10 mouse cellular contexts compared by ENCODE assay signal in the genomic region with DNA sequence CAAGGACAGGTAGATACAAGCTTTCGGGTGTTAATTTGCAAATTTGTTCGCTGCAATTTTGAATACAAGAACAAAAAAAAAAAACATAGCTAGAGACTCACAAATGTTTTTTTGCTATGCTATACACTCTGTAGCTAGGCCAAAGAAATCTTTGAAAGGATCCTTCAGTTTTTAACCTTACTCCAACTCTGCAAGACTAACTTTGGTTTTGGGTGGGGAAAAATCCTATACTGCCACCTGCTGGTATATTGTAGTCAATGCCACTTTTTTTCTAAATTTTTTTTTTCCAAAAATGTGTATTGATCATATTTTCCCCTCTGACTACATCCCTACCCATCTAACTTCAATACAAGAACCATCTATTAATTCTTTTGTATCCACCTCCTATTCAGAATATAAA.
DNase-seq lines count a peak whose midpoint lies in the region; ATAC-seq and TF ChIP-seq lines count a peak whose summit lies in the region.
"Had no signal": no experiment of that assay in that cellular context is flagged by ENCODE, and none has a peak within 500 bp of the region (broad histone marks: within the 10 kb centered on the region; RNA-seq: fewer than 3 reads in every experiment).

No protein-coding gene starts in this region.

- H3K9me3 ChIP-seq in liver, embryonic 14.5 days (ENCODE audit: control insufficient read depth, low read length): no peaks in the 10 kb centered on the region
- H3K9me3 ChIP-seq: kidney, embryonic 15.5 days; liver, embryonic 13.5 days had no signal

- 63% methylated on average over 2 of the region's 2 CpGs for WGBS in liver, embryonic 14.5 days (ENCODE audit: insufficient replicate concordance)

- peak; percentile 46 for DNase-seq in embryo, embryonic 10.5 days (ENCODE audit: low spot score)
- no peak for DNase-seq in embryo, embryonic 10 days (ENCODE audit: low spot score)
- DNase-seq in liver, embryonic 14.5 days (ENCODE audit: low read depth in 3 of 3, low spot score in 3 of 3): no peak
- no peak for DNase-seq in liver
- DNase-seq in Muller cell, postnatal 12 days (ENCODE audit: inconsistent ontology term): peak; percentile 9
- DNase-seq in induced T-regulatory cell, adult 2 months (ENCODE audit: low read depth): peak; percentile 56
- DNase-seq in left cerebral cortex, postnatal 36 days (ENCODE audit: low spot score in 2 of 2): no peak
- DNase-seq in kidney, postnatal 10 days: no peak
- DNase-seq: liver, embryonic 13.5 days had no signal

- H3K9ac ChIP-seq in liver, embryonic 14.5 days (replicated peaks): no peak overlapping the region
- H3K9ac ChIP-seq: kidney, embryonic 15.5 days; liver, embryonic 13.5 days had no signal

- no peaks in the 10 kb centered on the region for H3K36me3 ChIP-seq in liver, embryonic 14.5 days (replicated peaks; ENCODE audit: control insufficient read depth, insufficient read depth, low read depth)
- H3K36me3 ChIP-seq: kidney, embryonic 15.5 days; liver, embryonic 13.5 days had no signal

- H3K4me3 ChIP-seq in liver, embryonic 14.5 days (ENCODE audit: insufficient read depth in 1 of 2, low read depth in 2 of 2, low read length in 2 of 2): no peak overlapping the region
- H3K4me3 ChIP-seq: kidney, embryonic 15.5 days; liver, embryonic 13.5 days had no signal

- no peaks in the 10 kb centered on the region for H3K27me3 ChIP-seq in liver, embryonic 14.5 days (ENCODE audit: control insufficient read depth, insufficient read depth, low read length)
- H3K27me3 ChIP-seq: kidney, embryonic 15.5 days; liver, embryonic 13.5 days had no signal

- H3K4me1 ChIP-seq in liver, embryonic 14.5 days (replicated peaks; ENCODE audit: control insufficient read depth in 2 of 2, insufficient read depth in 2 of 2, low read length in 1 of 2): no peaks in the 10 kb centered on the region
- H3K4me1 ChIP-seq: kidney, embryonic 15.5 days; liver, embryonic 13.5 days had no signal

- no peak for TF ChIP-seq EP300 in liver, embryonic 14.5 days (IDR thresholded peaks at IDR 0.05; ENCODE audit: low read depth)

- no peak for ATAC-seq in liver, embryonic 14.5 days (ENCODE audit: insufficient read depth)

- no peak overlapping the region for H3K4me2 ChIP-seq in liver, embryonic 14.5 days (ENCODE audit: low read depth)
- H3K4me2 ChIP-seq: kidney, embryonic 15.5 days; liver, embryonic 13.5 days had no signal

- TF ChIP-seq CTCF in liver, embryonic 14.5 days (IDR thresholded peaks at IDR 0.05; ENCODE audit: low read depth): peak; percentile 48; the same call in 1 of the 2 replicates

- intact Hi-C loops in left cerebral cortex, postnatal 36 days (cut with DNase I): loop anchor here (1.0 to 5.0 kb wide), 2 partner anchors 487 to 507 kb away; a partner anchor contains a TSS

- no peak overlapping the region for H3K27ac ChIP-seq in liver, embryonic 14.5 days
- H3K27ac ChIP-seq: kidney, embryonic 15.5 days; liver, embryonic 13.5 days had no signal

Comparison
In these comparisons a context has a peak if more than half of its experiments do, and no peak if none do; other contexts are left out.
1. DNase-seq: peak in embryo, embryonic 10.5 days (single experiment), Muller cell, postnatal 12 days (single experiment) and induced T-regulatory cell, adult 2 months (single experiment); none in embryo, embryonic 10 days (single experiment), liver, embryonic 14.5 days (0 of 3), liver (single experiment), left cerebral cortex, postnatal 36 days (0 of 2) and kidney, postnatal 10 days (single experiment).